Mouse (Mus musculus): Measurements from ENCODE around the gene Smg9. TPM values are rescaled to one million over a fixed set of nuclear protein-coding genes. Genes with fewer than 3 reads are reported as not detected.

The Smg9 gene
- 10 to 100 TPM; 33.2 to 34.8 TPM for total RNA-seq (2021)
- long read RNA-seq, transcript Smg9-201 (14 exons, 2,242 nt) = major isoform, 23 of 41 reads
- long read RNA-seq, partial matches to known transcripts = 6 of 41 reads
- long read RNA-seq, other reads (novel, unspliced or antisense) = 11 of 41 reads

DNA sequence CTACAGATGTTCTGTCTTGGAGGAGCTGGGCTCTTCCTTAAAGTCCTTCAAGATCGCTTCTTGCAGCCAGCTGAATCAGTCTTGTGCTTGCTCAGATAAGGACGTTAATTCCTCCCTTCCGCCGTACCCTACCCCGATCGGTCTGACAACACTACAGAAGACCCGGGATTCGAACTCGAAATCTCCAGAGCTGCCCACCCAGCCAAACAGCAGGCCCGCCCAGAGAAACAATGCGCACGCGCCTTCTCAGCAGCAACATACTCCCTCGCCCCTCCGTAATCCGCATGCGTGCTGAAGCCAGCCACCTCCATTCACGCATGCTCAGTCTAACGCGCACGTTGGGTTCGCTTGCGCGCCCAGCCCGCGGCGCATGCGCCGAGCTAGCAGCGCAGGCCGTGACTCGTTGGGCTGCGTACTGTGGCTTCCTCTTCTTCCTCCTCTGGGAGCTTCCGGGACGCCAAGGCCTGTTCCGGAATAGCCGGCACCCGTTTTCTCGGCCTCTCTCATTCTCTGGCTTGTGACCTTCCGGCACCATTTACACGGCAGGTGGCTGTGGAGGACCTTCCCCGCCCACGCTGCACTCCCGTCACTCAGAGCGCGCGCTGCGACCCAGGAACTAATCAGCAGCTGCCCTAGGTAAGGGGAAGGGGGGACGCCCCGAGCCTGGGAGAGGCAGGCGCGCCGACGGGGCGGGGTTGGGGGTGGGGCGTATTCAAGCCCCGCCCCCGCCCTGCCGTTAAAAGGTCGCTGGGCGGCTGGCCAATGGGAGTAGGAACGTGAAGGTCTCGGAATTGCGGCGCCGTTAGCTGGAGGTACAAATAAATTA, at the start of gene Smg9:
Smg9 (plus strand) TSS at position 364 of the 826 bp plus-strand sequence.
- peak; percentile 96 to 97 for DNase-seq (ENCODE audit: low spot score in 2 of 2)

DNA sequence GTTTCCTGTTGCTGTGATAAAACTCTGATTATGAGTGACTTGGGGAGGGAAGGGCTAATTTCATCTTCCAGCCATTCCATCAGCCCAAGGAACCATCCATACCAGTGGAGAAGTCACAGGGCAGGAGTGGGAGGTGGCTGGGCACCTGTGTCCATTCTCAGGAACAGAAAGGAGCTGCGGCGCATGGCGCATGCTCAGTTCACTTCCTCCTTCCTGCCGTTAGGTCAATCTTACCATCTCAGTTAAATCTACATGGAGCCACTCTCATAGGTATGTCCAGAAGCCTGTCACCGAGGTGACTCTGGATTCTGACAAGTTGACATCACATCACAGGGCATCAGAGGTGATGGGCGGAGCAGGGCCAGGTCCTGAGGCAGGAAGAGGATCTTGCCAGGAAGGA, 43.8 kb upstream of the Smg9 start:
- DNase-seq (ENCODE audit: low spot score in 2 of 2) = no peak

DNA sequence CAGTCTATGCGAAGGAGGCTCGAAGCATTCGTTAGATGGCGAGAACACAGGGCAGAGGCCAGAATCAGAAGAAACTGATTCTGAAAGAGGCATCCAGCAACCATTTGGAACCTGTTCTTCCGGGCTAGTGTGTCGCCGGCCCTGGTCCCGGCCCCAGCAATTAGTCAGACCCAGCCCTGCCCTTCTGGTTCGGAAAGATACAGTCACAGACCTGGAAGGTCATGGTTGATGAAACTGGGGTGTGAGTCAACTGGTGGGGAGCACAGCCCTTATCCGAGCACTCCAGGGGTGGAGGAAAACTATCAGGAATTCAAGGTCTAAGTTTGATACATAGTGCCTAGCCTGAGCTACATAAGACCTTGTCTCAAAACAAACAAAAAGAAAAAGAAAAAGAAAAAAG, 43.3 kb upstream of the Smg9 start:
- DNase-seq (ENCODE audit: low spot score in 2 of 2) = no peak

DNA sequence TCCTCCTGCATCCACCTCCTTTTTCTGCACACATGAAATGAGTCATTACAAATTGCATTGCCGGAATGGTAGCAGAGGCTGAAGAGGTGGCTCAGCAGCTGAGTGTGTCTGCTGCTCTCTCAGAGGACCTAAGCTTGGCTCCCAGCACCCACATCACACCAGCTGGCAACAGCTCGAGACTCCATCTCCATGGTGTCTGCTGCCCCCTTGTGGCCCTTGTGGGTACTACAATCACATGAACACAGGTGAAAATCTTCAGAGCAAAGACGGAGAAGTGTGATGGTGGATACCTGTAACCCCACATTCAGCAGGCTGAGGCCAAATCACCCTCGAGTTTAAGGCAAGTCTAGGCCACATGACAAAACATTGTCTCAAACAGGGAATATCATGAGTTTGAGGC, 41.5 kb upstream of the Smg9 start:
- DNase-seq (ENCODE audit: low spot score in 2 of 2) = no peak

DNA sequence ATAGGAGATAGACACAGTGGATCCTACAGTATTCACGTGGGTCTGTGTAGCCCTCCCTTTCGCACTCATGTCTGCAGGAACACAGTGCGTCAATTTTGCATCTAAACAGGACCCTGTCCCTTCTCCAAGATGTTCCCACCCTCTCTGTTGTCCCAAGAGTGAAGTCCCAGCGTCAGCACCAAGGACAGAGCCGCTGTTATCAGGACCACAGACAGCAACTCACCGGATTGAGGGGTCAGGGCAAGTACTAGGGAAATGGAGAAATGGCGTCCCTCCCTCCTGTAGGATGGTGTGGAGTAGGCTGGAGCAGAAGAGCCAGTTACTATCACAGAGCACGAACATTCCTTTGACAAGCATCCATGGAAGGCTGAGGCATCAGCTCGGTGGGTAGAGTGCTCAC, 40.1 kb upstream of the Smg9 start:
- DNase-seq (ENCODE audit: low spot score in 2 of 2) = no peak

DNA sequence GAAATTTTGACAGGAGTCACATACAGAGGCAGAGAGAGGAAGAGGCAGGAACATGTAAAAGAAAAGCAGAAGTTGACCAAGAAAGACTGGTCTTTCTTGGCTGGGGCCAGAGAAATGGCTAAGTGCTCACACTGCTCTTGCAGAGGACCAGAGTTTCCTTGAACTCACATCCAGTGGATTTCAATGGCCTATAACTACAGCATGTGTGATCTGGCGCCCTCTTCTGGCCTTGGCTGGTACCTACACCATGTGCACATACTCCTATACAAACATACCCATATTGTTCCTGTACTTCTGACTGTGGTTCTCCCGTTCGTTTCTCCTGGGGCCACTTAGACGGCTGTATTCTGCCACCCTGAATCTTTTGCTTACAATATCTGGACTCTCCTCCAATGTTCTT, 38.4 kb upstream of the Smg9 start:
- no peak for DNase-seq (ENCODE audit: low spot score in 2 of 2)

DNA sequence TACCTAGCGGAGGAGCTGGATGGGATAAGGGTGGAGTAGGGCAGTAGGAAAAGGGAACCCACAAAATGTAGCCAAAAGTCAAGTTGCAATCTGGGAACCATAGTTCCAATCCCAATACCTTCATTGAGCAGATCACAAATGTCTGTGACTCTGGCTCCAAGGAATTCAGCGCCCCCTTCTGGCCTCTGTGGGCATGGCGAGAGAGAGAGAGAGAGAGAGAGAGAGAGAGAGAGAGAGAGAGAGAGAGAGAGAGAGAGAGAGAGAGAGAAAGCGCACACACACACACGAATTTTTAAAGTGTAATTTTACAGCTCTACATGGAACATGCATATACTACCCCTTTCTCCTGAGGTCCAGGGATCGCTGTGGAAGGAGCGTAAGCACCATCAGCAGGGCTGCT, 36.2 kb upstream of the Smg9 start:
- DNase-seq (ENCODE audit: low spot score in 2 of 2) = peak in 1 of 2 experiments; percentile 58

DNA sequence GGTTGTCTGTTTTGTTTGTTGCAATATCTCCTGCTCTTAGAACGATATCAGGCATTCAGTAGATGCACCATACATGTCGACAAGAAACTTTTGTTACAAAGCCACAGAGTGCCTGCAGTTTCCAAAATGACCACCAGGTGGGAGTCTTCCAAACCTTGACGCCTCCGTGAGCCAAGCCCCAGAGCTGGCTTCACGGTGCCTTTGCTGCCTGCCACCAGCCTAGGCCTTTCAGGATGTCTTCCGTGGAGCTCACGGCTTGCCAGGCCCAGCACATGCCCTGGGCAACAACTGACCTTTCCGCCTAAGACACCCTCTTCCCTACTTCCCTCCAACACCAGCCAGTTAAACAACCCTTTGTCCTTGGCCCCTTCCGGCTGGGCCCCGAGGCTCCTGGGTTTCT, 34.6 kb upstream of the Smg9 start:
- peak; percentile 71 to 91 for DNase-seq (ENCODE audit: low spot score in 2 of 2)

DNA sequence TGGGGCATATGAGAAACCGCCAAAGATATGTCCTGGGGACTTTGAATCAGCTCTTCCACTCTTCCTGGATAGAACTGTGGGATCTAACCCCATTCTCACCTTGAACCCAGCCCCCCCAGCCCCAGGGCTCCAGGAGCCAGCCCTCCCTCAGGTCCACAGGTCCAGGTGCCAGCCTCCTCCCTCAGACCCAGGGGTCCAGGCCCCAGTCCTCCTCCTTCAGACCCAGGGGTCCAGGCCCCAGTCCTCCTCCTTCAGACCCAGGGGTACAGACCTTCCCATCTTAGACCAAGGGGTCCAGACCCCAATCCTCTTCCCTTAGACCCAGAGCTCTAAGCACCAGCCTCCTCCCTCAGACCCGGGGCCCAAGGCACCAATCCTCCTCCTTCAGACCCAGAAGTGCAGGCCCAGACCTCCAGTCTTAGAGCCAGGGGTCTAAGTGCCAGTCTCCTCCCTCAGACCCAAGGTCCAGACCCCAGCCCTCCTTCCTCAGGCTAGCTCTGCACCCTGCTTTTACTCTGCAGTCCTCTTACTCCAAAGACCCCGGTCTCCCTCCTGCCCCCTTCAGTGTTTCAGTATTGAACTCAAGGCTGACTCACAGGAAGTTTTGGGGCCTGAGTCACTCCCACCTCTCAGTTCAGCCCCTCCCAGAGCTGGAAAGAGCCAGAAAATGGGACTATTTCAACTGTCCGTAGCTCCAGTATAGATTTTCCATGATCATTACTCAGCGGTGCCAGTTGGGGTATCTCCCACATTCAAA, 34.0 kb upstream of the Smg9 start:
- DNase-seq (ENCODE audit: low spot score in 2 of 2) = no peak

DNA sequence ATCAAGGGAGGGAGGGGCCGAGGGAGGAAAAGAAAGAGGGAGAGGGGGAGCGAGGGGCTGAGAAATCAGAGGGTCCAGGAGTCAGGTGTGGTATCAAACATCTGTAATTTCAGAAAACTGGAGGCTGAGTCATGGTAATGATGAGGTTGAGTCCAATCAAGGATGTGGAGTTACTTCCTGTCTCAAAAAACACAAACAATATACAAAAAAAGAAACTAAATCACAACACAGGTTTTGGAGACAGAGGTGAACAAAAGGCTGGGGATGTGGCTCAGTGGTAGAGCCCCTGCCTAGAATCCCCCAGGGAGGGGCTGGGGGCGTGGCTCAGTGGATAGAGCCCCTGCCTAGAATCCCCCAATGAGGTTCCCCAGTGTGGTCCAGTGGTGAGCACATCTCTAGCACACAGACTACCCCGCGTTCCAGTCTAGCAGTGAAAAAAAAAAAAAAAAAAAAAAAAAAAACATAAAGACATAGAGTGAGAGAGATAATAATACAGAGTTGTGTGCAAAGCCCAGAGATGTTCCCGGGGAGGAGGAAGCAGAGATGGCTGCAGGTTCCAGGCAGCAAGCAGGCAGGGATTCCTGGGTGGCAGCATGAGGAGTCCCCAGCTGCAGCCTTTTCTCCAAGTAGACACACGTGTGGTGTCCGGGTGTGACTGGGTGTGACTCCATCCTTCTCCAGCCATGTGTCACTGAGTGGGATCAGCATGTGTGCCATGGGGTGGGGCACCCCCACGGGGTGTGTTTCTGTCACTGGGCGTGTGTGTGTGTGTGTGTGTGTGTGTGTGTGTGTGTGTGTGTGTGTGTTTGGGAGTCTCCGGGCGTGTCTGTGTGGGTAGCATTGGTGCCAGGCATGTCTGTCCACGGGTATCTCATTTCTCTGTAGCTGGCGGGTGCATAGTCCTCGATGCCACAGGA, 32.4 kb upstream of the Smg9 start:
- DNase-seq (ENCODE audit: low spot score in 2 of 2) = no peak

DNA sequence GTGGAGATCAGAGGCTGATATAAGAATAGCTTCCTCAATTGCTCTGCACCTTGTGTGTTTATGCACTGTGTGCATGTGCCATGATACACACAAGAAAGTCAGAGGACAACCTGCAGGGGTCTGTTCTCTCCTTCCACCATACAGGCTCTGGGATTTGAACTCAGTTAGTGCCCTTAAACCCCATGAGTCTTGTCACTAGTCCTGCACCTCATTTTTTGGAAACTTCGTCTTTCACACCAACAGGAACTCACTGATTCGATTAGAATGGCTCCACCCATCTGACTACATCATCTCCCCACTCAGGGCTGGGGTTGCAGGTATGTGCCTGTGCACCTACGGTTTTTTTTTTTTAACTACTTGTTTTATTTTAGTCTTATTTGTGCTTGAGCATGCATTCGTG, 31.2 kb upstream of the Smg9 start:
- DNase-seq (ENCODE audit: low spot score in 2 of 2) = no peak

DNA sequence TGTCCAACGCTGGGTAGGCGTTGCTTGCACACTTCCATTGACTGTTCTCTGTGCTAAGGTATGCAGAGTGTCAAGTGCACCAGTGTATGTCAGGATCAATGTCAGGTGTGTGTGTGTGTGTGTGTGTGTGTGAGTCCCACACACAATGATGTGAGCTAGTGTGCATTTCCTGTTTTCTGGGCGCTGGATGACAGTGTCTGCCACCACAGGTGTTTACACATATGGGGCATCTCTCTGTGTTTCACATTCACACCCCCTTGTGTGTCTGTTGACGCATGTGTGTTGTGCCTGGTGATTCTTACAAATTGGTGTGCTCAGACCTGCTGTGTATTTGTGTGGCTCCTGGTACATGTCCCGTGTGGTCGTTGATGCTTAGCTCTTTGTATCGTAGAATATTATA, 30.5 kb upstream of the Smg9 start:
- no peak for DNase-seq (ENCODE audit: low spot score in 2 of 2)

DNA sequence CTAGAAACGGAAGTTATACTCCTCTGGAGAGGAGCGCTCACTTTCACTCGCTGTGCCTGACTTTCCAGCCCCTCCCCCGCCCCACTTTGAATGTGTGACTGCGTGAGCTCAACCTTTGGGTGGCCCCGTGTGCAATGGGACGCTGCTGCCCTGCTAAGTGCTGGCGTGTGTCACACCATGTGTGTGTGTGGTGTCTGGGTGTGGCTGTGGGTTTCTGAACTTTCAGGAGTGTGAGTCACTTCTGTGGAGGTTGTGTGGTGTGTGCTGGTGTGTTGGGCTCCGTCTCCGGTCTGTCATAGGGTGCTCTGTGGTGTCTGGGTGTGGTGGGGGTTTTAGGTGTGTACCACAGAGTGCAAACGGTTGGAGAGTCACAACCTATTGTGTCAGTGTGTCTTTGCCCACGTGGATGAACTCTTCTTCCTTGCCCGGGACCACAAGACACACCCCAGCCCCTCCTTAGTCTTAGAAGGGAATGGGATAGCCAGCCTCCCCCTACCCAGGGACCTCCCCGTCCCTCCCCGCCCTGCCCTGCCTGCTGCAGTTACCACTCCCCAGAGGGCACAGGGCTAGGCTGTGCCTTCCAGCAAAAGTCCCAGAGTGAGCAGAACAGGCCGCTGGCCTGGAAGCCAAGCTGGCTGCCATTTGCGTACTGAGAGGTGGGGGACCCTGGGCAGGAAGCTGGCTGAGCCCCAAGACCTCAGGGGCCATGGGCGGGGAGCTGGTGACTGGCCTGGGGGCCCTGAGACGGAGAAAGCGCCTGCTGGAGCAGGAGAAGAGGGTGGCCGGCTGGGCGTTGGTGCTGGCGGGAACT, 29.5 kb upstream of the Smg9 start, which contains the start of gene Kcnn4:
Kcnn4 (plus strand) TSS at position 533 of the 811 bp plus-strand sequence.
- no peak for DNase-seq (ENCODE audit: low spot score in 2 of 2)

DNA sequence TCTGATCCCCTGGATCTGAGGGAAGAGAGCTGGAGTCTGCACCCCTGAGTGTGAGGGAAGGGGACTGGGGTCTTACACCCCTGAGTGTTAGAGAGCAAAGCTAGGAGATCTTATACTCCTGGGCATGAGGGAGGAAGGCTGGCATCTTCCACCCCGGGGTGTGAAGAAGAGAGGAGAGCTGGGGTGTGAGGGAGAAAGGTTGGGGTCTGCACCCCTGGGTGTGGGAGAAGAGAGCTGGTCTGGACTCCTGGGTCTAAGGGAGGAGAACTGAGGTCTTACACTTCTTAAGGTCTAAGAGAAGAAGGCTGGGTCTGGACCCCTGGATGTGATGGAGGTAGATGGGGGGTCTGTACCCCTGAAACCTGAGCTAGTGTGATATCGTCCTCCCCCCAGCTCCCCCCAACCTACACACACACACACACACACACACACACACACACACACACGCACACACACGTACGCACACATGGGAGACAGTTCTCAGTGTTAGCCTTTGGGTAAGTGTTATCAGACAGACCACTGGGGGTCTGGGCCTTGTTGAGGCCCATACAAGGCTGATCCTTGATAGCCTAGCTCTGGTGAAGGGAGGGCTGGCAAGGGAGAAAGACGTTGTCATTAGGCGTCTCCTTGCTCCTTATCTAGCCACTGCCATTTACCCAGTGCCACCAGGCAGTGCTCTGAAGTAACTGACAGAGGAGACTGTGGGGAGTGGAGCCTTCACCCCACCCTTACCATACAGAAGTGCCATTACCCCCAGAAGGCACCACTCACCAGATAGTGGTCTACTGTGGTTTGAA, 28.2 kb upstream of the Smg9 start:
- DNase-seq (ENCODE audit: low spot score in 2 of 2) = no peak

DNA sequence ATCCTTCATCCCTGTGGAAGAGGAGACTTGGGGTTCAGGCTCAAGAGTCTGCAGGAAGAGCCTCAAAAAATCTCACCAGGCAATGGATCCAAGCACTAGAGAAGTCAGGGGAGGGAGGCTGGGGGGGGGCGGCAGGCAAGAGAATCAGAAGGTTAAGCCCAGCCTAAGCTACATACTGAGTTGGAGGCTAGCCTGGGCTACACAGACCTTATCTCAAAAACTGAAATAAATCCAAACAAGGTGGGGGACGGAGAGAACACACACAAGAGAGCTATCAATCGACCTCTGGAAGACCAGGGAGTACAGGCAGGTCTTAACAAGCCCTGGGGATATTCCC, 27.6 kb upstream of the Smg9 start:
- no peak for DNase-seq (ENCODE audit: low spot score in 2 of 2)

DNA sequence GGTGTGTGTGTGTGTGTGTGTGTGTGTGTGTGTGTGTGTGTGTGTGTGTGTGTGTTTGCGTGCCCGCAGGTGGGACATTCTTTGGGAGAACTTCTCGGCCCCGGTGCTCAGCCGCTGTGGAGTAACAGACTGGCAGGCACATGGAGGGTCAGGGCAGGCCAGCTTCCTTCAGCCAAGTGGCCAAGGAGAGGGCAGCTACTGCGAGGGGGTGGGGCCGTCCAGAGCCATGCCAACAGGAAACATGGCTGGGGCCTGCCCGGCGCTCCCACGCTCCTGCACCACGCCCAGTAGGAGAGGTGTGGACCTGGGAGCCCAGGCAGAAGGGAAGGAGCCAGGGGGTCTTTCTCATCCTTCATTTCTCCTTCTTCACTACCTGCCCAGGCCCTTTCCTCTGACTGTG, 27.1 kb upstream of the Smg9 start:
- no peak for DNase-seq (ENCODE audit: low spot score in 2 of 2)

DNA sequence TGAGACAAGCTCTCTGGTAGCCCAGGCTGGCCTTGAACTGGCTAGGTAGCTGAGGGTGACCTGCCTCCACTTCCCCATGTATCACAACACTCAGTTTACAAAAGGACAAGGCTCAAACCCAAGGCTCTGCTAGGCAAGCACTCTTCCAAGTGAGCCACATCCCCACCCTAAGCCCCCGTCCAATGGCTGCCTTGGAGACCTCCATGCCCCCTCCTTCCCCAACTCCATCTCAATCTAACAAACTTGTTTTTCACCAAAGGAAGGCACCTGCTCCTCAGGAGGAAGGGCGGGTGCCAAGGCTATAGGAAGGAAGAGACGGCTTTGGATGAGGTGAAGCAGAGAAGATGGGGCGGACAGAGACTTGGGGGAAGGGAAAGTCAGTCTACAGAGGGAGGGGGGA, 26.6 kb upstream of the Smg9 start:
- no peak for DNase-seq (ENCODE audit: low spot score in 2 of 2)

DNA sequence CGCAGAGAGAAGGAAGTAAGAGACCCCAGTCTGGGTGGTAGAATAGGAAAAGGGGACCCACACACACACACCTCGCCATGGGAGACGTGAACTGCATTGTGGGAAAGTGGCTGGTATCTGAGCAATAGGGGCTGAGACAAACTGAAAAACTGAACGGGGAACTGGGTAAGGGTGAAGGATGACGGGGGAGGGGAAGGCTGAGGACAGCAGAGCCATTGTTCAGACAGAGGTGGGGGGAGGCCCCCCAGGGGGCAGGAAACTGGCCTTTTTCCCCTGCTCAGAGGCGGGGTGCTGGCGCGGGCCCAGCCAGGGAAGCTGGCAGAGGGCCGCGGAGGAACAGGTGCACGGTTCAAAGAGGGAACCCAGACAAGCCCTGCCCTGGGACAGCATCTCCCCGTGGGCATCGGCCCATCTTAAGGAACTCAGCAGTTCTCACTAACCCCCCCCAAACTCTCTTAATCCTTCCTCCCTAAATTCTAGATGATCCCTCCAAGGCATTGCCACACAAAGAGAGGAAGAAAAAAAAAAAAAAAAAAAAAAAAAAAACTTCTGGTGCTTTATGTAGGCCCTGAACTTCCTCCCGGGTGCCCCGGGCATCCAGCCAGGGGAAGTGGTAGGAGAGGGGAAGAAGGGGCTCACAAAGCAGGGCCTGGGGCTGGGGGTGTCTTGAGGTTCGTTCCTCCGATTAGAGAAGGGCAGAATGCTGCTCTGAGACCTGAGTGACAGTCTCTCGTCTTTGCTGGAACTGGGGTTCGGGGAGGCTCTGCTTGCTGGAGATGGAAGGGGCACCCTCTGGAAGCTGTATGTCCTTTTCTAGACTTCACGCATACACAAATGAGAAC, 25.7 kb upstream of the Smg9 start:
- DNase-seq (ENCODE audit: low spot score in 2 of 2) = peak in 1 of 2 experiments; percentile 30

DNA sequence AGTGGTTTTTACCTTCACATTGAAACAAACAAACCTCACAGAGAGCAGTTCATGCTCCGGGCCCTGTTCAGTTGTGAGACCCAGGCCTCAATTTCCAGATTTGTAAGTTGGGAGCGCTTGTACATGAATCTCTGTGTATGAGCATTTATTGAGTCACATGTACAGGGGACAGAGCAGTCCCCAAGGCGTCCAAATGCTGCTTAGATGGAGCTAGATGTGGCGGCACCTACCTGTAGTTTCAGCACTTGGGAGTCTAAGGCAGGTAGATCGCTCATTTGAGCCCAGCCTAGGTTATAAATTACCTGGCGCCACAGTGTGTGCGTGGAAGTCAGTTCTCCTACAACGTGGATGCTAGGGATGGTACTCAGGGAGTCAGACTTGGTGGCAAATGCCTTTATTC, 23.0 kb upstream of the Smg9 start:
- no peak for DNase-seq (ENCODE audit: low spot score in 2 of 2)
